Mouse (Mus musculus) forebrain, embryonic 15.5 days (tissue): Measurements from ENCODE around the gene Ankrd44. TPM values are rescaled to one million over a fixed set of nuclear protein-coding genes. Genes with fewer than 3 reads are reported as not detected.
"Not testable (repeated sequence)": the region's sequence is repeated elsewhere in the genome, so short reads cannot be mapped to it uniquely, and the experiment has no call there.

ENCODE experiments used
- ATAC-seq: fragments of 200-750 bp; cut with Nextera tagmentation; replicated peaks from 2 replicates; pipeline ENCODE4 v1.8.0; 2017; ENCODE audit warnings: mild to moderate bottlenecking, moderate TSS enrichment, moderate library complexity
- H3K27ac ChIP-seq: fragments of 300-500 bp; sonication (generic); replicated peaks from 2 replicates; pipeline ENCODE4 v1.5.1; 2015; ENCODE audit warnings: mild to moderate bottlenecking, inconsistent platforms
- H3K27me3 ChIP-seq: fragments of 300-500 bp; sonication (generic); 2 replicates; pipeline ENCODE4 v1.6.1; 2015; ENCODE audit warnings: inconsistent platforms
- H3K36me3 ChIP-seq: fragments of 300-500 bp; sonication (generic); 2 replicates; pipeline ENCODE4 v1.6.1; 2015; ENCODE audit warnings: mild to moderate bottlenecking, inconsistent platforms
- H3K4me1 ChIP-seq: fragments of 300-500 bp; sonication (generic); 2 replicates; pipeline ENCODE4 v1.6.1; 2015; ENCODE audit warnings: inconsistent platforms
- H3K4me2 ChIP-seq: fragments of 300-500 bp; sonication (generic); replicated peaks from 2 replicates; pipeline ENCODE4 v1.6.1; 2015; ENCODE audit warnings: mild to moderate bottlenecking, inconsistent platforms
- H3K4me3 ChIP-seq: fragments of 300-500 bp; sonication (generic); 2 replicates; pipeline ENCODE4 v1.5.1; 2015; ENCODE audit warnings: mild to moderate bottlenecking, inconsistent platforms
- H3K9ac ChIP-seq: fragments of 300-500 bp; sonication (generic); replicated peaks from 2 replicates; pipeline ENCODE4 v1.6.1; 2015; ENCODE audit warnings: mild to moderate bottlenecking, inconsistent platforms
- H3K9me3 ChIP-seq: fragments of 300-500 bp; sonication (generic); 2 replicates; pipeline ENCODE4 v1.6.1; 2016; ENCODE audit warnings: inconsistent platforms
- WGBS: fragments of 180-500 bp; shearing (Covaris S2); methylation state at CpG from one replicate; pipeline ENCODE4 v1.1.7; 2015; ENCODE audit warnings: mixed read lengths; 5-methylcytosine and 5-hydroxymethylcytosine counted together
- polyA plus RNA-seq: library from polyadenylated mRNA; unstranded; fragments of >200 nt; fragmentation: Nextera tagmentation; extraction: Ambion mirVana; gene quantifications from 2 replicates; pipeline ENCODE4 v1.2.1, GENCODE M21; 2015

The Ankrd44 gene
- polyA plus RNA-seq, result 21.5 and 24.1 TPM in 2 replicates

DNA sequence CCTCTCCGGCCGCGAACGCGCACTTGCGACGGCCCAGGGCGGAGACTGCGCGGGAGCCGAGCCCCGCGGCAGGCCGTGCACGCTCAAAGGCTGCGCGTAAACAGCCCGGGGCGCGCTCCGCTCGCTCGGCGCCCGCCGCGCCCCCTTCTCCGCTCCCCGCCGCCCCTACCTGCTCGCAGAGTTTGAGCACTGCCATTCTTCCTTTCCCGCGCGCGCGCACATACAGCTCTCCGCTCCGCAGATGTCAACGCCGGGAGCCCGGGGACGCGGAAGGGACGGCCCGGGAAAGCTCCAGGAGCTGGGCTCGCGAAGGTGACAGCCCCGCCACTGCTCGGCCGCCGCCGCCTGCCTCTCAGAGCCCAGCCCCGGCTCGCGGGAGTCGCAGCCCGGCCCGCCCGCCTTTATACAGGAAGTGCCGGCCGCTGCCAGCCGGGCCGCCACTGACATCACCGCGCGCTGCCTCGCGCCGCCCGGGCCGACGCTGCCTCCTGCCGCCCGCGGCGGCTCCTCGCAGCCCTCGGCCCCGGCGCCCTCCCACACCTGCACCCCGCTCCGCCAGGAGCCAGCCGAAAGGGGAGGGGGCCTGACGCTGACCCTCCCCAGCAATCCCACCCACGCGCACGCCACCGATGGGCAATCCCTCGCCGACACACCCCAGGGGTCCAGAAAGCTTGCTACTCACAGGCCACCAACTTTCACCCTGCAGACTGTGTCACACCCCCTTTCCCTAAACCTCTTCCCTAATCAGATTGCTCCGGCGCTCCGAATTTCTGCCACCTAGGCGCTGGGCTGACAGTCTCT, at the start of gene Ankrd44:
Gene Ankrd44 (minus strand): TSS at position 417 of the 801 bp plus-strand sequence.
- ATAC-seq, result peak; percentile 95
- no peaks in the 10 kb centered on the region for H3K27me3 ChIP-seq
- no peaks in the 10 kb centered on the region for H3K9me3 ChIP-seq
- no peaks in the 10 kb centered on the region for H3K36me3 ChIP-seq
- peak within 1 kb of the TSS; percentile 71 for H3K4me3 ChIP-seq
- under 1% methylated on average over 87 of the region's 94 CpGs for WGBS
- peak within 1 kb of the TSS; percentile 93 for H3K27ac ChIP-seq
- H3K4me2 ChIP-seq, result peak within 1 kb of the TSS; percentile 67
- peak within 1 kb of the TSS; percentile 77 for H3K9ac ChIP-seq
- peaks cover 14% of the 10 kb centered on the region for H3K4me1 ChIP-seq

DNA sequence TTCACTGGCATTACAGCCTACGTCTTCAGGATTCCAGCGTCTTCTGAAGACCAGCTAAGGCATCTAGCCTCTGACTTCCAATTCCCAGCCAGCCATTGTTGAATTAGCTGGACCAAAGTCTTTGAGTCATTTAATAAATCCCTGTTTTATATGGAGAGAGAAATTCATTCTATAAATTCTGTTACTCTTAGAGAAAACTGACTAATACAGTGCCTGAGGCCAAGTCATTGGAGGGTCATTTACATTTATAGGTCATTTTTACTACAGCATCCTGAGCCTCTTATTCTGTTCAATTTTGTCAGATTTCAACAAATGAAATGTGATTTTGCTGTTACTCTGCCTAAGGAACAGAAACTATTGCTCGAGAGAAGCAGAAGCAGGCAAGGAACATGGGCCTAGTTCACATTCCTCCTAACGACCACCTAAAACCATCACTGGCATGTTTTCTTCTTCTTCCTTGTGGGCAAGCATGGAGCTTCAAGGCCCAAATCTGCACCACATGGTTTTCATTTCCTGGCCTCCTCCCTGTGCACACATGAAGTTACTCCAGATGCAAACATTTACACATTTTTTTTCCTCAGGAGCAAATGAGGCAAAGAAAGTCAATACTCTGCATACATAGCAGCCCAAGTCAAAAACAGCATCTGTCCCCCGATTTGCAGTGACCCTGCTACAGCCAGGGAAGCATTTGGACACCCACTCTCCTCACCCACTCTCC, 45.7 kb upstream of the Ankrd44 start:
- Histone ChIP-seq H3K9me3 (no peaks in the 10 kb centered on the region), H3K9ac (no peak overlapping the region), H3K4me3 (no peak overlapping the region), H3K27ac (no peak overlapping the region), H3K4me1 (no peaks in the 10 kb centered on the region), H3K4me2 (no peak overlapping the region), H3K36me3 (no peaks in the 10 kb centered on the region), H3K27me3 (no peaks in the 10 kb centered on the region)
- 89% methylated on average over 5 of the region's 5 CpGs for WGBS
- ATAC-seq, result no peak

DNA sequence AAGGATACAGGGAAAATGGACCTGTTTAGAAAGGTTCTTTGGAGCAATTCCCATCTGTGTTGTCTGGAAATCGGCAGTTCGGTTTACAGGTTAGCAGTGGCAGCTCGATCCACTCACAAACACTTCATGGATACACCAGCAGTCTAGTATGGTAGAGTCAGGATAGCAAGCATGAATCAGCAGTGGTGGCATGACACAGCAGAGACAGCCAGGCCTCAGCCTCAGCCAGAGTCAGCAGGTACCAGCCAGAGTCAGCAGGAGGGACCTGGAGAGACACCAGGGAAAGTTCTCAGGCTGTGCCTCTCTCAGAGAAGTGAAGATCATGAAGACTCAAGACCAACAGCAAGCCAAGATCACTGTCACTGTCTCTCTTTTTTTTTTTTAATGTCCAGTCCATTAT, 40.7 kb upstream of the Ankrd44 start:
- Histone ChIP-seq H3K4me2 (no peak overlapping the region), H3K9ac (no peak overlapping the region), H3K27ac (no peak overlapping the region), H3K9me3 (no peaks in the 10 kb centered on the region), H3K4me3 (no peak overlapping the region), H3K4me1 (no peaks in the 10 kb centered on the region), H3K27me3 (no peaks in the 10 kb centered on the region), H3K36me3 (no peaks in the 10 kb centered on the region)
- no peak for ATAC-seq
- 91% methylated on average over 3 of the region's 3 CpGs for WGBS

DNA sequence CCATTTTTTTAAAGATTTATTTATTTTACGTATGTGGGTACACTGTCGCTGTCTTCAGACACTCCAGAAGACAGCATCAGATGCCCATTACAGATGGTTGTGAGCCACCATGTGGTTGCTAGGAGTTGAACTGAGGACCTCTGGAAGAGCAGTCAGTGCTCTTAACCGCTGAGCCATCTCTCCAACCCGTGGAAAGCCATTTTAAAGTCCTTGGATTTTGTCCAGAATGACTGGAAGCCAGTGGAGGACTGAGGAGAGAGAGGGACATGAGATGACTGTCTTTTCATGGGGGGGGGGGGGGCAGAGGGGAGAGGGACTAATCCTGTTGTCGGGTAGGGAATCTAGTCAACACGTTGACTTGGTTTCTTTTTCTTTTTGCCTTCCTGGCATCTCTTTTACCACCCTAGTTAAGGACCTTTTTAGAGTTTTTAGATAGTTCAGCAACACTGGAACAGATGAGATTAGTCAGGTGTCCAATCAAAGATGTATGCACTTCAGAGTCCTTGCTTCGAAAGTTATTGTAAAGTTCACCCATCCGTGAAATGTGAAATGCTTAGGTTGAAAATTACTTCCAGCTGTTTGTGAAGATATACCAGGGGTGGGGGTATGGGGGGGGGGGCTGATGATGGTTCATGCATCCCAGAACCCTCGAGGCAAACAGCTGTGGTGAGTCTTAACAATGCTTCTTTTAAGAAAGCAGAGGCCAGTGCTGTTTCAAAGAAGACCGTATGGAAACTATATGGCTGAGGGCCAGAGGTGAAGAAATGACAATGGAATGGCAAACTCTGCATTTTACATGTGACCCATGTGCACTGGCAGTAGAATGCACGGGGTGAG, 39.2 kb upstream of the Ankrd44 start:
- H3K27me3 ChIP-seq, result no peaks in the 10 kb centered on the region
- no peaks in the 10 kb centered on the region for H3K9me3 ChIP-seq
- 76% methylated on average over 11 of the region's 11 CpGs for WGBS
- H3K27ac ChIP-seq, result no peak overlapping the region
- H3K4me1 ChIP-seq, result no peaks in the 10 kb centered on the region
- no peak overlapping the region for H3K4me2 ChIP-seq
- H3K9ac ChIP-seq, result no peak overlapping the region
- H3K36me3 ChIP-seq, result no peaks in the 10 kb centered on the region
- no peak for ATAC-seq
- no peak overlapping the region for H3K4me3 ChIP-seq

DNA sequence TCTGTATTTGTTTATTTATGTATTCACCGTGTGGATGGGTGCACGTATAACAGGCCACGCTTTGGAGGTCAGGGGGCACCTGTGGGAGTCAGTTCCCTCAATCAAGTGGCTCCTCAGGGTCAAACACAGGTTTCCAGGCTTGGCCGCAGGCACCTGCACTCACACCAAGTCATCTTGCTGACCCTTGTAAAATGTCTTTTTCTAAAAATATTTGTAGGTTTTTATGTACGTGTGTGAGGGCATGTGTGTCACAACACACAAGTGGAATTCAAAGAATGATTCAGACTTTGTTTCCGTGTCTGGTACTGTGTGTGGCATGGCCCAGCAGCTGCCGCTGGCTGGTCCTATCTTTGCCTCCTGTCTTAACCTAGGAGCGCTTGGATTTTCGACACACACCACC, 35.5 kb upstream of the Ankrd44 start:
- H3K27me3 ChIP-seq, result no peaks in the 10 kb centered on the region
- H3K4me1 ChIP-seq, result no peaks in the 10 kb centered on the region
- H3K9me3 ChIP-seq, result no peaks in the 10 kb centered on the region
- no peak overlapping the region for H3K4me2 ChIP-seq
- ATAC-seq, result no peak
- H3K9ac ChIP-seq, result no peak overlapping the region
- 93% methylated on average over 9 of the region's 9 CpGs for WGBS
- no peak overlapping the region for H3K4me3 ChIP-seq
- no peaks in the 10 kb centered on the region for H3K36me3 ChIP-seq
- no peak overlapping the region for H3K27ac ChIP-seq

- Histone ChIP-seq H3K27ac (no peak overlapping the region), H3K4me1 (no peaks in the 10 kb centered on the region), H3K9ac (no peak overlapping the region), H3K36me3 (no peaks in the 10 kb centered on the region), H3K27me3 (no peaks in the 10 kb centered on the region), H3K4me2 (no peak overlapping the region), H3K4me3 (no peak overlapping the region), H3K9me3 (no peaks in the 10 kb centered on the region)
- no peak for ATAC-seq
- 76% methylated on average over 9 of the region's 9 CpGs for WGBS
Measured at GRCm38 (mm10) chr1:54960613-54961165, 34.5 kb upstream of the Ankrd44 start.

- 73% methylated on average over 3 of the region's 3 CpGs for WGBS
- H3K27me3 ChIP-seq, result no peaks in the 10 kb centered on the region
- no peak overlapping the region for H3K9ac ChIP-seq
Measured at GRCm38 (mm10) chr1:54958525-54958924, 32.3 kb upstream of the Ankrd44 start.

DNA sequence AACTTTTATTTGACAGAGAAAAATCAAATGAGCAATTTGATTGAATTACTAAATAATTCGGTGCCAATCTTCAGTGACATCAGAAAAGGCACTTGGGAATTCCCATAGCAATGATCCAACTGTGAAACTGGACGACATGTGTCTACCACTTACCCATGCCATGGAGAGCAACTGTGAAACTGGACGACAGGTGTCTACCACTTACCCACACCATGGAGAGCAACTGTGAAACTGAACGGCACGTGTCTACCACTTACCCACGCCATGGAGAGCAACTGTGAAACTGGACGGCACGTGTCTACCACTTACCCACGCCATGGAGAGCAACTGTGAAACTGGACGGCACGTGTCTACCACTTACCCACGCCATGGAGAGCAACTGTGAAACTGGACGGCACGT, 30.8 kb upstream of the Ankrd44 start:
- WGBS, result 94% methylated on average over 14 of the region's 14 CpGs
- H3K36me3 ChIP-seq, result not testable (repeated sequence)

More at GRCm38 (mm10) chr1:54958525-54958924, 32.3 kb upstream of the Ankrd44 start:
- no peak overlapping the region for H3K4me2 ChIP-seq
- no peaks in the 10 kb centered on the region for H3K36me3 ChIP-seq
- no peaks in the 10 kb centered on the region for H3K4me1 ChIP-seq
- no peak for ATAC-seq
- H3K4me3 ChIP-seq, result no peak overlapping the region
- no peaks in the 10 kb centered on the region for H3K9me3 ChIP-seq
- no peak overlapping the region for H3K27ac ChIP-seq

GRCm38 (mm10) chr1:54954856-54955255, 28.7 kb upstream of the Ankrd44 start:
- no peak overlapping the region for H3K4me3 ChIP-seq
- WGBS, result 81% methylated on average over 4 of the region's 4 CpGs
- H3K27ac ChIP-seq, result no peak overlapping the region
- no peak for ATAC-seq
- no peaks in the 10 kb centered on the region for H3K36me3 ChIP-seq
- H3K27me3 ChIP-seq, result no peaks in the 10 kb centered on the region
- H3K4me1 ChIP-seq, result no peaks in the 10 kb centered on the region
- H3K4me2 ChIP-seq, result no peak overlapping the region
- H3K9ac ChIP-seq, result no peak overlapping the region
- H3K9me3 ChIP-seq, result no peaks in the 10 kb centered on the region

More for the DNA sequence above, 30.8 kb upstream of the Ankrd44 start:
- H3K4me2 ChIP-seq, H3K9me3 ChIP-seq, ATAC-seq, H3K27me3 ChIP-seq, H3K4me1 ChIP-seq, H3K27ac ChIP-seq, H3K4me3 ChIP-seq, H3K9ac ChIP-seq: not testable (repeated sequence)

DNA sequence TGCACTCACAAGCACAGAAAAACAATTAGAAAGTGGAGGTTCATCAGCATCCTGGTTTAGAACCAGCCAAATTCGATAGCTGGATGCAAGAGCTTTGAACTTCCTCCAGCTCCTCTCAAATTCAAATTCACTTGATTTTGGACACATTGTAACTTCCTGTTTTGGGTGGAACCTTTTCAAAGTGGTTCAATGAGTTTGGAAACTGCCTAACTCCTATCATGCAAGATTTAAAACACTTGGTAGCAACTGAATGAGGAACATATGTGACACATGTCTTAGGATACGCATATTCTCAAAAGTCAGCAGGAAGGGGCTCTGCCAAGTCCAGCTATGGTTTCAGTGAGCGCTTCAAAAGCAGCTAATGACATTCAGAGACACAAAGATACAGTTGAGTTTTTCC, 18.5 kb upstream of the Ankrd44 start:
- Histone ChIP-seq H3K9ac (no peak overlapping the region), H3K4me3 (no peak overlapping the region), H3K36me3 (no peaks in the 10 kb centered on the region), H3K27ac (no peak overlapping the region), H3K9me3 (no peaks in the 10 kb centered on the region), H3K4me1 (no peaks in the 10 kb centered on the region), H3K4me2 (no peak overlapping the region), H3K27me3 (no peaks in the 10 kb centered on the region)
- 84% methylated on average over 3 of the region's 3 CpGs for WGBS
- no peak for ATAC-seq

DNA sequence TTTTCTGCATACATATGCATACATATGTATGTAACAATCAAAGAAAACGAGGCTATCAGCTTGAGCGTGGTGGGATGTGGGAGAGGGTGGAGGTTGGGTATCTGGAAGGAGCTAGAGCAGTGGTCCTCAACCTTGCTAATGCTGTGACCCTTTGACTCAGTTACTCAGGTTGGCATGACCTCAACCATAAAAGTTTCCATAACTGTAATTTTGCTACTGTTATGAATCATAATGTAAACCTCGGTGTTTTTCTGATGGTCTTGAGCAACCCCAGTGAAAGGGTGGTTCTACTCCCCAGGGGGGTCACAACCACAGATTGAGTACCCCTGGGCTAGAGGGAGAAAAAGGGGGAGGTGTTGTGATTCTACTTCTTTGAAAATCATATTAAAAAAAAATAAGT, 9.3 kb upstream of the Ankrd44 start:
- H3K4me3 ChIP-seq, result no peak overlapping the region
- 82% methylated on average over 3 of the region's 3 CpGs for WGBS
- no peak overlapping the region for H3K4me2 ChIP-seq
- no peaks in the 10 kb centered on the region for H3K36me3 ChIP-seq
- H3K27ac ChIP-seq, result no peak overlapping the region
- no peak for ATAC-seq
- H3K4me1 ChIP-seq, result no peaks in the 10 kb centered on the region
- no peaks in the 10 kb centered on the region for H3K27me3 ChIP-seq
- no peak overlapping the region for H3K9ac ChIP-seq
- H3K9me3 ChIP-seq, result no peaks in the 10 kb centered on the region

GRCm38 (mm10) chr1:54934911-54935310, 8.7 kb upstream of the Ankrd44 start:
- no peak overlapping the region for H3K27ac ChIP-seq
- H3K36me3 ChIP-seq, result no peaks in the 10 kb centered on the region
- H3K9ac ChIP-seq, result no peak overlapping the region
- H3K4me2 ChIP-seq, result no peak overlapping the region
- H3K9me3 ChIP-seq, result no peaks in the 10 kb centered on the region
- no peaks in the 10 kb centered on the region for H3K4me1 ChIP-seq
- H3K27me3 ChIP-seq, result no peaks in the 10 kb centered on the region
- no peak for ATAC-seq
- no peak overlapping the region for H3K4me3 ChIP-seq
- 70% methylated on average over 2 of the region's 2 CpGs for WGBS
